Mouse (Mus musculus) gastrocnemius, postnatal 4 days (tissue): ENCODE results near the gene Hcn4. TPM values are rescaled to one million over a fixed set of nuclear protein-coding genes. Genes with fewer than 3 reads are reported as not detected.

Experiments used
- DNase-seq, 2 experiments: peaks; one replicate each; pipeline ENCODE4 v3.0.0; 2021 to 2022; ENCODE audit warnings: low spot score in 2 of 2, mixed read lengths in 2 of 2
- total RNA-seq, 2 experiments: library from RNA; stranded (reverse); gene quantifications; 2 replicates each; pipeline ENCODE4 v1.2.3; 2021

Hcn4 gene
- total RNA-seq, 2 experiments from 2014 or later: 0.17 to 0.23 TPM

GRCm38 (mm10) chr9:58847676-58848075 is 24.5 kb downstream of the Hcn4 start:
- DNase-seq: no peak

GRCm38 (mm10) chr9:58849576-58850315 is 26.5 kb downstream of the Hcn4 start:
- DNase-seq: no peak

GRCm38 (mm10) chr9:58854931-58855330 is 31.7 kb downstream of the Hcn4 start:
- no peak for DNase-seq

- DNase-seq: no peak
Measured at GRCm38 (mm10) chr9:58859080-58859635, 35.9 kb downstream of the Hcn4 start.

GRCm38 (mm10) chr9:58863826-58864225 is 40.6 kb downstream of the Hcn4 start:
- no peak for DNase-seq

GRCm38 (mm10) chr9:58871141-58871540 is 47.9 kb downstream of the Hcn4 start:
- no peak for DNase-seq

- DNase-seq: no peak
Measured at GRCm38 (mm10) chr9:58873541-58874324, 50.5 kb downstream of the Hcn4 start.

GRCm38 (mm10) chr9:58874354-58874753 is 51.1 kb downstream of the Hcn4 start:
- no peak for DNase-seq

GRCm38 (mm10) chr9:58875439-58875838 is 52.2 kb downstream of the Hcn4 start:
- DNase-seq: no peak

- no peak for DNase-seq
Measured at GRCm38 (mm10) chr9:58876946-58877625, 53.9 kb downstream of the Hcn4 start.

GRCm38 (mm10) chr9:58879836-58880235 is 56.6 kb downstream of the Hcn4 start:
- no peak for DNase-seq

- no peak for DNase-seq
Measured at GRCm38 (mm10) chr9:58882686-58883085, 59.5 kb downstream of the Hcn4 start.

GRCm38 (mm10) chr9:58889782-58890448 is 66.7 kb downstream of the Hcn4 start:
- no peak for DNase-seq

GRCm38 (mm10) chr9:58890893-58891292 is 67.7 kb downstream of the Hcn4 start:
- no peak for DNase-seq

GRCm38 (mm10) chr9:58891840-58892640 is 68.8 kb downstream of the Hcn4 start:
- no peak for DNase-seq

- DNase-seq: no peak
Measured at GRCm38 (mm10) chr9:58899602-58900001, 76.4 kb downstream of the Hcn4 start.

- peak in 1 of 2 experiments; percentile 43 for DNase-seq
Measured at GRCm38 (mm10) chr9:58902869-58903585, 79.8 kb downstream of the Hcn4 start.
